Mouse (Mus musculus): ENCODE measurements around the gene Trh. TPM values are rescaled to one million over a fixed set of nuclear protein-coding genes. Genes with fewer than 3 reads are reported as not detected.
A peak's percentile ranks its signal among the peaks of the same experiment; 100 is the strongest.

Trh gene
- total RNA-seq, 2 experiments from 2014 or later: 1.3 to 2.2 TPM

DNA sequence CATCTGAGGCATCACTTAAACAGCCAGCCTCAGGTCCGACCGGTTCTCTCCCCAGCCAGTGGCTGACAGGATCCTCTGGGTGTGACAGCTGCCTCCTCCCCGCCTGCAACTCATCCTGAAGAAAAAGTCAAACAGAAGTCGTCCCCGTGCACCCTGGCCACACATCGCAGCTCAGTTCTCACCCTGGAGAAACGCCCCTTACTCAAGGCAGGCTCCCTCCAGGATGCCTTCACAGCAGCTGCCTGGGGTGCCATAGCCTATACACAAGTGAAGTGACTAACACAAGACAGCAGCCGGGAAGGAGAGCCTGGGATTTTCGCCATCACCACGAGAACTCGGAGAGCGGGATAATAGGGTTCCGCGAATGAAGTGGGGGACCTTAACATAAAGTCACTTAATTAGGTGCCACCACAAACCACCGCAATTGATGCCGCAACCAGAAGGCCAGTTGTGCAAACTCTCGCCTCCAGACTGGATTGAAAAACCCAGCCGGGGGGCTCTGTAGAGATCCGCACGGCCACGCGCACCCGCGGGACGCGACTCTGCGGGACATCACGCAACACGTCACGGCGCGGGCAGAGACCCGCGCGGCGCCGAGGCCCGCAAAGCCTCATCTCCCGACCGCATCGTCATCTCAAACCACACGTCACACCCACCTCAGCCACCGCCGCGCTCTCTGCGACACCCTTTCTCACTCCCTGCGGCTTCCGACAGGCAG, 30.2 kb downstream of the Trh start:
- peak overlapping the region; percentile 85 for H3K4me3 ChIP-seq
- H3K27ac ChIP-seq: peak overlapping the region; percentile 96
- DNase-seq (ENCODE audit: low spot score in 2 of 2): peak in 1 of 2 experiments; percentile 11
- TF ChIP-seq CTCF (conservative IDR thresholded peaks at IDR 0.05): no peak

DNA sequence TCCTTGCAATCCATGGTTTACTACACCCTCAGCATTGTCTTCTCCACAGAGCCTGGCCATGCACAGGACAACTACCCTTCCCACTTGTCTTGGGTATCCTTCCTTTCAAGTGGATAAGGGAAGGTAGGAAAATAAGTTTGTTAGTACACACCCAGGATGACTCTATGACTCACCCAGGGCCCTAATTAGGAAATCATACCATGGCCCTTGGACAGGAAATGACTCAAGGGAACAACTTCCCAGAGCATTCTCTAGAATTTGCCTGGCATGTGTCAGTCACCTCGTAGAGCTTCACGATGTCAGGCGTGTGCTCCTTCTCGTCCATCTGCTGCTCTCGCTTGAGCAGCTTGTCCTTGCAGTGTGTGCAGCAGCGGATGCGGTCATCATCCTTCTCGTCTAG, 45.0 kb downstream of the Trh start:
- H3K4me3 ChIP-seq: no peak overlapping the region
- no peak for DNase-seq (ENCODE audit: low spot score in 2 of 2)
- no peak for TF ChIP-seq CTCF (conservative IDR thresholded peaks at IDR 0.05)

More for the DNA sequence above, 45.0 kb downstream of the Trh start:
- no peak overlapping the region for H3K27ac ChIP-seq

Other genes with a start within 250 kb of the Trh start
- gene Nr2c2, start 153.3 kb downstream of the Trh start, total RNA-seq (2021): 10 to 100 TPM; 88.6 to 92.3 TPM
- gene Mrps25, start 60.6 kb downstream of the Trh start, total RNA-seq (2021): 10 to 100 TPM; 49.5 to 51.8 TPM
- 10 to 100 TPM; 42.8 to 44.1 TPM for gene Rbsn, start 29.7 kb downstream of the Trh start, total RNA-seq (2021)

All from layer of hippocampus, adult 2 months (tissue).